Mouse (Mus musculus): ENCODE measurements around the gene Tmem217. TPM values are rescaled to one million over a fixed set of nuclear protein-coding genes. Genes with fewer than 3 reads are reported as not detected.
A peak's percentile ranks its signal among the peaks of the same experiment; 100 is the strongest.

Gene Tmem217
- polyA plus RNA-seq (2012; rRNA removed): 0.19 and 0.20 TPM in 2 replicates

DNA sequence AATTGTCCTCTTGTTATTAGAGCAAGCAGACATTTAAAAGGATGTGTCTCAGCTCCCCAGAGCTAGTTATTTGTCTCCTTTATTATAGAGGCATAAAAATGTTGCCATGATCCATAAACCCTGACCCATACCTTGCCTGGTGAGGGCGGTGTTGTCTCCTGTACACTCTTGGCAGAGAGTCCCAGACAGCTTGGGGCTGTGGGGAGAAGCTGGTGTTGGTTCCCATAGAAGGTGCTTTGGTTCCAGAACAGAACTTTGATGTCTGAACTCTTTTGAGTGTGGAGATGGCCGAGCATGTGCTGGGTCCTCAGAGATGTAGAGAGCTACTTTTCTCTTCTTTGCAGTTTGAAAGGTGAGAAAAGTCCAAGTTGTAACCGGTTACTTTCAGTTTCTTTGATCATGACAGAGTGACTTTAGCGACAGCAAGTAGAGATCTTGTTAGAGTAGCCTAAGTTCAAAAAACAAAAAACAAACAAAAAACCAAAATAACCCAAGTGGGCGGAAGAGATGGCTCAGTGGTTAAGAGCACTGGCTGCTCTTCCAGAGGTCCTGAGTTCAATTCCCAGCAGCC lies at the start of gene Tmem217:
Tmem217 (minus strand) TSS at position 224 of the 571 bp plus-strand sequence.
- TF ChIP-seq POLR2A (IDR thresholded peaks at IDR 0.05; ENCODE audit: borderline replicate concordance, extremely low read depth, insufficient read depth, insufficient read length, poor library complexity, severe bottlenecking) (no peak), CTCF (IDR thresholded peaks at IDR 0.05; ENCODE audit: borderline replicate concordance, extremely low read depth, insufficient read depth, insufficient read length) (no peak)

DNA sequence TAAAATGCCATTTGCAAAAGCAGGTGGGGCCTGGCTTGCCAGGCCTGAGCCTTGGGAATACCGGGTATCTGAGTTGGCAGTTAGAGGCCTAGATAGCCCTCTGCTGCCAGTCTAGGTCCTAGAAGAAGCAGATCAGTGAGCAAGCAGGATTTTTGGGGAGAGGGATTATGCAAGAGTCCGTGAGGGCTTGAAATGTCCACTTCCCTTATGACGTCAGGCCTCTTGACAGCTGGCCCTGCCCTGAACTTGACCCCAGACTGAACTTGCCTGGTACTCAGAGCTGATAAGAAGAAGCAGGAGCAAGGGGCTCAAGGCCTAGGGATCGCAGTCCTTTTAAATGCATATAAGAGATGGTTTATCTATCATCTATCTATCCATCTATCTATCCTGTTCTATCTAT lies 49.2 kb upstream of the Tmem217 start:
- no peak for DNase-seq (ENCODE audit: low read depth)
- TF ChIP-seq POLR2A (IDR thresholded peaks at IDR 0.05; ENCODE audit: borderline replicate concordance, extremely low read depth, insufficient read depth, insufficient read length, poor library complexity, severe bottlenecking): no peak
- no peak for TF ChIP-seq CTCF (IDR thresholded peaks at IDR 0.05; ENCODE audit: borderline replicate concordance, extremely low read depth, insufficient read depth, insufficient read length)

More for the DNA sequence above, at the start of gene Tmem217:
- no peak for DNase-seq (ENCODE audit: low read depth)

DNA sequence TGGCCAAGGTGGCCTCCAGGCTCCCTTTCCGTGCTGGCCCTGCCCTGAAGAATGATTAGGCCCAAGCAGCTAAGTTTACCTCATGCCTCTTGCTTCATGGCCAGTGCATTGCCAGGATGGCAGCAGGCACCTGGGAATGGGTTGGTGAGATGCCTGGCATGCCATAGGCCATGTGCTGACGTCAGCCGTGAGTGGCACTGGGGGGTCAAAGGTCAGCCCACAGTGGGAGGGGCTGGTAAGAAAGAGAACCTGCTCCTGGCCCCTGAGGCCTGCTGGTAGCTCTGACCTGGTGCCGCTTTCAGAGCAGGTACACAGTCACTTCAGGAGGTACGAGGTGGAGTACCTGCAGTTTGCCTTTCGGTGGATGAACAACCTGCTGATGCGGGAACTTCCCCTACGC lies 47.4 kb upstream of the Tmem217 start:
- no peak for DNase-seq (ENCODE audit: low read depth)
- TF ChIP-seq CTCF (IDR thresholded peaks at IDR 0.05; ENCODE audit: borderline replicate concordance, extremely low read depth, insufficient read depth, insufficient read length) (no peak), POLR2A (IDR thresholded peaks at IDR 0.05; ENCODE audit: borderline replicate concordance, extremely low read depth, insufficient read depth, insufficient read length, poor library complexity, severe bottlenecking) (no peak)

DNA sequence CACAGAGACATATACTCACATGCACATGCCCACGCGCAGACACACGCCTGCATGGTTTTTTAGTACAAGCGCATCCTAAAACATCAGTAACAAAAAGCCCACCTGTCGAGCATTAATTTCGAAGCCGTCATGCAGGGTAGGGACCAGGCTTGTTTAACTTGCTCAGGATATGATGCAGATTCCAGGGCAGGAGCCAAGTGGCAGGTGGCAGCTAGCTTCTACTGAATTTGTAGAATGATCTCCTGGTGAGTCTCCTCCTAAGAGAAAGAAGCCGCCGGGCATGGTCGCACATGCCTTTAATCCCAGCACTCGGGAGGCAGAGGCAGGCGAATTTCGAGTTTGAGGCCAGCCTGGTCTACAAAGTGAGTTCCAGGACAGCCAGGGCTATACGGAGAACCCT lies 46.9 kb upstream of the Tmem217 start:
- no peak for DNase-seq (ENCODE audit: low read depth)
- TF ChIP-seq CTCF (IDR thresholded peaks at IDR 0.05; ENCODE audit: borderline replicate concordance, extremely low read depth, insufficient read depth, insufficient read length) (no peak), POLR2A (IDR thresholded peaks at IDR 0.05; ENCODE audit: borderline replicate concordance, extremely low read depth, insufficient read depth, insufficient read length, poor library complexity, severe bottlenecking) (no peak)

DNA sequence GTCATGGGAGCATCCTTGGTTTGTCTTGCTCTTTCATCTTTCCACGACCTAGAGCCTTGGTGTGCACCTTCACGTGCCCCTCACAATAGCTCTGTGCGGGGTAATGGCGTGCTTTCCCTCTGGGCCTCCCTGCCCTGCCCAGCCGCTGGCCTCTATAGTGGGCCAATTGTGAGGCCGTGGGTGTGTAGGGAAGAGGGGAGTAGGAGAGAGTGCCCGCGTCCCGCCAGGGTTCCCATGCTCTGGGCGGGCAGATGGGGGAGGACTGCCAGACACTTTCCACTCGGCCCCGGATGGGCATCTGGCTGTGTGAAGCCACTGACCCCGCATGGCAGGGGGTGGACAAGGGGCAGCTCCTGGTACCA lies 44.6 kb upstream of the Tmem217 start:
- no peak for TF ChIP-seq POLR2A (IDR thresholded peaks at IDR 0.05; ENCODE audit: borderline replicate concordance, extremely low read depth, insufficient read depth, insufficient read length, poor library complexity, severe bottlenecking)
- TF ChIP-seq CTCF (IDR thresholded peaks at IDR 0.05; ENCODE audit: borderline replicate concordance, extremely low read depth, insufficient read depth, insufficient read length): no peak
- no peak for DNase-seq (ENCODE audit: low read depth)

DNA sequence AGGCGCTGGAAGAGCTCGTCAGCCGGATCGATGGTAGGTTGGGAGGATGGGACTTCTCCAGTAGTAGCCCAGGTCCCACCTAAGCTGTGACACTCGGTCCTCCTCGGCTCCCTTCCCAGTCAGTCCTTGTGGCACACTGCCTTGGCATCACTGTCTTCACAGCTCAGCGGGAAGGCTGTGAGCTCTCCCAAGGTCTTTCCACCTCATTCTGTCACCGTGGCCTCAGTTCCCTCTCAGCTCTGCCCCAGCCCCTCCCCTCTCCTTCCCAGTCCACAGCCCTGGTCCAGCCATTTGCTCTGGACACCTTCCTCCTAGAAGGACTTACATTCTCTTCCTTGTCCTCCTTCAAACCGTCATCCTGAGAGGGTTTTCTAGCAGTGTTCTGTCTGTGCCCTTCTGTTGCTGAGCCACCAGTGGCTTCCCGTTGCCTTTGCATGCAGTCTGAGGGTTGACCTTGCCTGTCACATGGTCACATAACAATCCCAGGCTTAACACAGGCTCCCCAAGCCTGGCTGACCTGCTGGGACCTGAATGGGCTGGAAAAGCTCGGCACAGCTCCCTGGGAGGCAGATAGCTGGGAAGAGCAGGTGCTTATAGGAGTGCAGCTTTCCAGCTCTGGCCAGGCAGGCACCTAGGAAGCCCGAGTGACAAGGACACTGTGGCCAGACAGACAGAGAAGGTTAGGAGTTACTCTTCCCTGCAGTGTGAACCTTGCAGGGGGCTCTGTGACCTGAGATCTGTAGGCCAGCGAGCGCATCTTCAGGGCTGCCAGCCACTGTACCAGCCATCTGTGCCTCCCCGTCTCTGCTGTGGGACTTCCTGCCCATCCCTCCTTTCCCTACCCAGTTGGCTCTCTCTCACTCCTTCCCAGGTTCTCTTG lies 43.9 kb upstream of the Tmem217 start:
- TF ChIP-seq CTCF (IDR thresholded peaks at IDR 0.05; ENCODE audit: borderline replicate concordance, extremely low read depth, insufficient read depth, insufficient read length) (no peak), POLR2A (IDR thresholded peaks at IDR 0.05; ENCODE audit: borderline replicate concordance, extremely low read depth, insufficient read depth, insufficient read length, poor library complexity, severe bottlenecking) (no peak)
- no peak for DNase-seq (ENCODE audit: low read depth)

DNA sequence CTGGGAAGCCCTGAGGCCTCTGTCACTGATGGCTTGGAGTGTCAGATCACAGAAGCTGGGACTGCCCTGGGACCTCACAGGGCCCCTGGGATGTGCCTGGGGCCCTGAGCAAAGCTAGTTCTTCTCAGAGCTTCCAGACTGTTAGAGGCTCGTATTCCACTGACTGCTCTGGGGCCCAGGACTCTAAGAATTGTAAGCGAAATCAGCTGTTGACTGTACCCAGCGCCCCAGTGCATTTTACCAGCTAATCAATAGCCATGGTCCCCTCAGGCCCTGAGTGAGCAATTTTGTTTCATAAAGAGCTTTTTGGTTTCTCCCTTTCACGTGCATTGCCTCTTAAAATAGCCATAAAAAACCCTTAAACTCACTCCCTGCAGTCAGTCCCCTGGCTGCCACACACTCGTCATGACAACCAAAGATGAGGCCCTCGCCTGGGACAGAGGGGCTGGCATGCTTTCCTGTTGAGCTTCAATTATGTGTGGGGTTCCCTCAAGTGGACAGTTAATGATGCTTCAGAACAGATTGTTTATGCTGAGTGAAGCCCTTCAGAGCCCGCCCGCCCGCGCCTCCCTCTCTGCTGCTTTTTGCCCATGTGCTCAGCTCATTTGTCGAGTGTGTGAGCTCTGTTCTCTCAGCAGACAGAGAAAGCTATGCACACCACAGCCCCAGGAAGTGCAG lies 37.2 kb upstream of the Tmem217 start:
- TF ChIP-seq CTCF (IDR thresholded peaks at IDR 0.05; ENCODE audit: borderline replicate concordance, extremely low read depth, insufficient read depth, insufficient read length) (no peak), POLR2A (IDR thresholded peaks at IDR 0.05; ENCODE audit: borderline replicate concordance, extremely low read depth, insufficient read depth, insufficient read length, poor library complexity, severe bottlenecking) (no peak)
- DNase-seq (ENCODE audit: low read depth): peak; percentile 90

DNA sequence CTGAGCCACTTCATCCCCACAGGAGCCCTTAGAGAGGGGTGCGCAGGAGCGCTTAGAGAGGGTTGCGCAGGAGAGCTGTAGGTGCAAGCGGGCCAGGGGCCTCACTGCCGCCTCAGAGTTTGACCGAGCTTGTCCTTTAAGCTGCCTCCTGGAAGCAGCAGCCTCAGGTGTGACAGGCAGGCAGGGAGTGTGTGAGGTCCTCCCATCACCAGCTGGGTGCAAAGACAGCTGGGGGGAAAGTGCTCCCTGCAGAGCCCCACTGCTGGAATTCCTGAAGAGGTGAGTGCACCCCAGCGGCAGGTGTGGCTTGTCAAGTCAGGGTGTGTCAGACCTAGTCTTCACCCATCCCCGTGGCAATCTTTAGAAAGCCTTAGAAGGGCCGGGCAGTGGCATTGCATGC lies 34.7 kb upstream of the Tmem217 start:
- no peak for TF ChIP-seq POLR2A (IDR thresholded peaks at IDR 0.05; ENCODE audit: borderline replicate concordance, extremely low read depth, insufficient read depth, insufficient read length, poor library complexity, severe bottlenecking)
- no peak for DNase-seq (ENCODE audit: low read depth)

DNA sequence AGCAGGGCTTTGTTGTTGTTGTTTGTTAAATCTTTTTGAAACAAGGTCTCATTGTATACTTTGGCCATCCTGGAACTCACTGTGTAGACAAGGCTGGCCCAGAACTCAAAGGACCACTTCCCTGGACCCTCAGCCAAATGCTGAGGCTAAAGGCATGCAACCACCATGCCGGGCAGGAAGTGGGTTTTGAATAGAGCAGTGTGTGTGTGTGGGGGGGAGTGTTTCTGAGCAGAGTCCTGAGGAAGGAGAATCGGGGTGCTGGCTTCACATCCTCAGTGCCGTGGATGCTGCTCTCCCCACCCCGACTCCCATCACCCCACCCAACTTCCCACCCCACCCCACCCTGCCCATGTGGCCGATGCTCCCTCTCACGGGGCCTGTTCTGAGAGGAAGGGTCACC lies 33.3 kb upstream of the Tmem217 start:
- no peak for DNase-seq (ENCODE audit: low read depth)
- TF ChIP-seq CTCF (IDR thresholded peaks at IDR 0.05; ENCODE audit: borderline replicate concordance, extremely low read depth, insufficient read depth, insufficient read length): no peak
- no peak for TF ChIP-seq POLR2A (IDR thresholded peaks at IDR 0.05; ENCODE audit: borderline replicate concordance, extremely low read depth, insufficient read depth, insufficient read length, poor library complexity, severe bottlenecking)

DNA sequence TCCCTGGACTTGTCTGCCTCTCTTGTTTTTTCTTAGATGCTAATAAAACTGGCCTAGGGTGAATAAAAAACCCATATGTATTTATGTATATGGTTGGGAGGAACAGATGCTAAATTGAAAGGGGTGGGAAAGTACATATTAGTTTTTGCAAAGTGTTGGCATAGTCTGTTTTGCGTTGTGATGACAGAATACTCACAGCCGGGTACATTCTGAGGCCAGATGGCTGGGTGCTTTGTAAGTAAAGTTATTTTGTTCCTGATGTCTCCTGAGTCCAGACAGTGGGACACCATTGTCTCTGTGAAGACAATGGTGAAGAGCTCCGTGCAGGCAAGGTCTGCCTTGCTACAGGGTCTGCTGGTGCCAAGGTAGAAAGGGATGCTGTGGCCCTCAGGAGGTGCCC lies 32.6 kb upstream of the Tmem217 start:
- TF ChIP-seq CTCF (IDR thresholded peaks at IDR 0.05; ENCODE audit: borderline replicate concordance, extremely low read depth, insufficient read depth, insufficient read length) (no peak), POLR2A (IDR thresholded peaks at IDR 0.05; ENCODE audit: borderline replicate concordance, extremely low read depth, insufficient read depth, insufficient read length, poor library complexity, severe bottlenecking) (no peak)
- peak; percentile 68 for DNase-seq (ENCODE audit: low read depth)

DNA sequence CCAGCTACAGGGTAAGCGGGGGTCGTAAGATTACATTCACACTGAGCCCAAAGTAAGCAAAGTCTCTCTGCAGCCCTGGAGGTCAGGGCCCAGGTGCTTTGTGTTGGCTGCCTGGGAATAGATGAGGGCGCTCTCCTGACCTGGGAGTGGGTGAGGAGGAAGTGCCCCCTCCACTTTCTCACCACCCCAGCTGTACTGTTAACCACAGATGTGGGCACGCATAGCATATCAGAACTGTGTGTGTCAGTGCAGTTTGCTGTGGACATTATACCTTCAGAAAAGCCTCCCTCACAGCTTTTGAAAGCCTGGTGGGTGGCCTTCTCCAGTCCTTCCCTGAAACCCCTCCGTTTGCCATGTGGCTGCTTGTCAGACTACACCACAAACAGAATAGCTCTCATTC lies 32.1 kb upstream of the Tmem217 start:
- no peak for TF ChIP-seq POLR2A (IDR thresholded peaks at IDR 0.05; ENCODE audit: borderline replicate concordance, extremely low read depth, insufficient read depth, insufficient read length, poor library complexity, severe bottlenecking)
- no peak for TF ChIP-seq CTCF (IDR thresholded peaks at IDR 0.05; ENCODE audit: borderline replicate concordance, extremely low read depth, insufficient read depth, insufficient read length)
- no peak for DNase-seq (ENCODE audit: low read depth)

Data from brain, embryonic 14.5 days (tissue).